Mouse (Mus musculus) megakaryocyte, embryonic 14.5 days (primary cell): ENCODE data around the gene Aldh1l1.

Source experiments
- FLI1 ChIP-seq: IDR thresholded peaks from 2 replicates; pipeline ENCODE4 v1.6.1; 2012; ENCODE audit warnings: low read length, inconsistent platforms, mixed read lengths
- GATA1 ChIP-seq: IDR thresholded peaks from 3 replicates; pipeline ENCODE4 v1.6.1; 2012; ENCODE audit warnings: mixed read lengths, low read length, inconsistent platforms, borderline replicate concordance

DNA sequence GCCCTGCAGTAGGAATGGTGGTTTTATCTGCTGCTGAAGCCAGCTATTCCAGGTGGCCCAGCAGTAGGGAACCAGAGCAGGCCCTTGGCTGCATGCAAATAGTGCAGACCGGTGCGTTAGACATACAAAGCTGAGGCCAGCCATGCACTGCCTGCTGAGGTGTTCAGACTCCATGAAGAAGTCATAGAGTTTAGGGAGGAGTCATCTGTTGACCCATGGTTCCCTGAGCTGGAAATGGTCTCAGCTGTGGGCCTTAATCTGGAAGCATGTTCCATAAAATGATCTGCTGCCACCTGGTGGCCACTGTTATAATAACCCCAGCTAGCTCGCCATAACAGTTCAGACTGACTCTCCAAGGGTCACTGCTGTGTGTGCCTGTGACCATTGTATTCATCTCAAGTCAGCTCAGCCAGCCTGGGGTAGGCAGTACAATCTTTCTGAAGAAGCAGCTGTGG, 89.1 kb downstream of the Aldh1l1 start:
- no peak for TF ChIP-seq GATA1
- TF ChIP-seq FLI1, result no peak
